Comparison of ENCODE assay signal across 40 mouse cellular contexts in genomic region chr8:40783320-40783719, GRCm38 (mm10). TPM values are rescaled to one million over a fixed set of nuclear protein-coding genes. Genes with fewer than 3 reads are reported as not detected.
A peak's percentile ranks its signal among the peaks of the same experiment; 100 is the strongest.
DNase-seq lines count a peak whose midpoint lies in the region; ATAC-seq lines count a peak whose summit lies in the region.
"Had no signal": no experiment of that assay in that cellular context is flagged by ENCODE, and none has a peak within 500 bp of the region (broad histone marks: within the 10 kb centered on the region; RNA-seq: fewer than 3 reads in every experiment).

No protein-coding gene starts in this region.

- H3K4me2 ChIP-seq in embryonic facial prominence, embryonic 11.5 days (ENCODE audit: low read depth, low read length): no peak overlapping the region
- H3K4me2 ChIP-seq: forebrain, embryonic 15.5 days; heart, embryonic 13.5 days; hindbrain, embryonic 12.5 days; midbrain, embryonic 15.5 days; stomach, embryonic 15.5 days had no signal

- H3K36me3 ChIP-seq in embryonic facial prominence, embryonic 11.5 days (replicated peaks; ENCODE audit: control insufficient read depth, insufficient read depth, low read depth, low read length): no peaks in the 10 kb centered on the region
- H3K36me3 ChIP-seq in embryonic facial prominence, embryonic 10.5 days (replicated peaks): no peaks in the 10 kb centered on the region
- H3K36me3 ChIP-seq: forebrain, embryonic 10.5 days; forebrain, embryonic 15.5 days; G1E; heart, embryonic 13.5 days; hindbrain, embryonic 12.5 days; midbrain, embryonic 10.5 days; midbrain, embryonic 15.5 days; stomach, embryonic 15.5 days had no signal

- ATAC-seq in embryonic facial prominence, embryonic 11.5 days (replicated peaks; ENCODE audit: insufficient number of reproducible peaks, low FRiP score, low TSS enrichment, low read depth): no peak
- ATAC-seq: forebrain, embryonic 15.5 days; hindbrain, postnatal 0 days; intestine, embryonic 16.5 days; midbrain, embryonic 15.5 days had no signal

- H3K27ac ChIP-seq in embryonic facial prominence, embryonic 11.5 days (replicated peaks; ENCODE audit: low read depth, low read length): no peak overlapping the region
- H3K27ac ChIP-seq in embryonic facial prominence, embryonic 10.5 days (replicated peaks): no peak overlapping the region
- H3K27ac ChIP-seq: forebrain, embryonic 10.5 days; forebrain, embryonic 15.5 days; heart, embryonic 13.5 days; hindbrain, embryonic 12.5 days; hindbrain, postnatal 0 days; liver, embryonic 14.5 days; midbrain, embryonic 10.5 days; midbrain, embryonic 15.5 days; stomach, embryonic 15.5 days had no signal

- no peaks in the 10 kb centered on the region for H3K27me3 ChIP-seq in embryonic facial prominence, embryonic 11.5 days (ENCODE audit: control insufficient read depth, insufficient read depth, low read length)
- H3K27me3 ChIP-seq in embryonic facial prominence, embryonic 10.5 days (replicated peaks; ENCODE audit: low read depth, poor library complexity, severe bottlenecking): no peaks in the 10 kb centered on the region
- H3K27me3 ChIP-seq: forebrain, embryonic 15.5 days; heart, embryonic 13.5 days; hindbrain, embryonic 12.5 days; midbrain, embryonic 15.5 days; stomach, embryonic 15.5 days had no signal

- H3K9me3 ChIP-seq in embryonic facial prominence, embryonic 11.5 days (replicated peaks; ENCODE audit: control insufficient read depth, low read length): no peaks in the 10 kb centered on the region
- H3K9me3 ChIP-seq in embryonic facial prominence, embryonic 10.5 days: no peaks in the 10 kb centered on the region
- H3K9me3 ChIP-seq: forebrain, embryonic 10.5 days; forebrain, embryonic 15.5 days; G1E; heart, embryonic 13.5 days; hindbrain, embryonic 12.5 days; midbrain, embryonic 10.5 days; midbrain, embryonic 15.5 days; stomach, embryonic 15.5 days had no signal

- H3K9ac ChIP-seq in embryonic facial prominence, embryonic 11.5 days (replicated peaks; ENCODE audit: low read length): no peak overlapping the region
- H3K9ac ChIP-seq: forebrain, embryonic 15.5 days; heart, embryonic 13.5 days; hindbrain, embryonic 12.5 days; liver, embryonic 14.5 days; midbrain, embryonic 15.5 days; stomach, embryonic 15.5 days had no signal

- H3K4me1 ChIP-seq in embryonic facial prominence, embryonic 11.5 days (ENCODE audit: control insufficient read depth, insufficient read depth, low read length): no peaks in the 10 kb centered on the region
- 0 out of 2 replicates have a peak, but pooled peaks cover 10% of the 10 kb centered on the region for H3K4me1 ChIP-seq in embryonic facial prominence, embryonic 10.5 days
- H3K4me1 ChIP-seq: forebrain, embryonic 10.5 days; forebrain, embryonic 15.5 days; heart, embryonic 13.5 days; hindbrain, embryonic 12.5 days; midbrain, embryonic 10.5 days; midbrain, embryonic 15.5 days; stomach, embryonic 15.5 days had no signal

- peak; percentile 81 for DNase-seq in embryonic facial prominence, embryonic 11.5 days (ENCODE audit: low spot score)
- no peak for DNase-seq in embryonic facial prominence, embryonic 10.5 days (ENCODE audit: low spot score)
- DNase-seq in embryo, embryonic 11.5 days (ENCODE audit: low read depth, low spot score): peak; percentile 2
- peak; percentile 62 for DNase-seq in hindlimb bud, embryonic 11.5 days (ENCODE audit: extremely low spot score, low read depth, low spot score)
- DNase-seq in MN1 (ENCODE audit: low spot score): no peak
- no peak for DNase-seq in thymus, adult 18-20 months
- no peak for DNase-seq in adrenal gland, postnatal 25 days
- DNase-seq: adrenal gland, postnatal 36 days; cerebellum, adult 18-20 months; cerebellum, postnatal 10 days; heart, postnatal 14 days; kidney, adult 9 months; kidney, postnatal 14 days; liver; lung, adult 2 months; lung, postnatal 14 days; right cerebral cortex, postnatal 25 days; thymus, postnatal 25 days had no signal

- no peak overlapping the region for H3K4me3 ChIP-seq in embryonic facial prominence, embryonic 11.5 days (ENCODE audit: low read depth, low read length)
- H3K4me3 ChIP-seq in embryonic facial prominence, embryonic 10.5 days: no peak overlapping the region
- H3K4me3 ChIP-seq: forebrain, embryonic 10.5 days; forebrain, embryonic 15.5 days; heart, embryonic 13.5 days; hindbrain, embryonic 12.5 days; midbrain, embryonic 10.5 days; midbrain, embryonic 15.5 days; stomach, embryonic 15.5 days had no signal

RNA-seq across cellular contexts. Expression of gene Adam20, which starts 9.8 kb away (rescaled TPM):
- polyA plus RNA-seq in embryonic facial prominence, embryonic 11.5 days (2014; fragmentation: Nextera tagmentation; extraction: Ambion mirVana): not detected in 2 replicates
- polyA plus RNA-seq in embryonic facial prominence, embryonic 10.5 days (2016; fragmentation: Nextera tagmentation; extraction: Ambion mirVana): not detected in 2 replicates
- total RNA-seq in adrenal gland, postnatal 25 days (2021): not detected in 2 replicates
- total RNA-seq: adrenal gland, adult 18-20 months; adrenal gland, postnatal 36 days; common myeloid progenitor, adult 5-6 weeks; gastrocnemius, adult 8-10 months; heart, adult 8-10 months; heart, postnatal 14 days; hindbrain, postnatal 0 days; layer of hippocampus, postnatal 10 days; left cerebral cortex, adult 18-20 months; left cerebral cortex, postnatal 14 days; neutrophil, adult 5-6 weeks had no signal
- polyA plus RNA-seq: brain, embryonic 14.5 days; forebrain, embryonic 10.5 days; forebrain, embryonic 15.5 days; G1E; gonadal fat pad, adult 2 months; heart, embryonic 13.5 days; hindbrain, embryonic 12.5 days; hindbrain, postnatal 0 days; intestine, embryonic 16.5 days; liver, embryonic 14.5 days; lung, adult 2 months; midbrain, embryonic 10.5 days; midbrain, embryonic 15.5 days; neural tube, embryonic 11.5 days; stomach, embryonic 15.5 days had no signal

RNA-seq across cellular contexts. Expression of gene Adam25, which starts 31.3 kb away (rescaled TPM):
- polyA plus RNA-seq in embryonic facial prominence, embryonic 11.5 days (2014; fragmentation: Nextera tagmentation; extraction: Ambion mirVana): not detected in 2 replicates
- not detected in 2 replicates for polyA plus RNA-seq in embryonic facial prominence, embryonic 10.5 days (2016; fragmentation: Nextera tagmentation; extraction: Ambion mirVana)
- total RNA-seq in adrenal gland, postnatal 25 days (2021): not detected in 2 replicates
- total RNA-seq: adrenal gland, adult 18-20 months; adrenal gland, postnatal 36 days; common myeloid progenitor, adult 5-6 weeks; gastrocnemius, adult 8-10 months; heart, adult 8-10 months; heart, postnatal 14 days; hindbrain, postnatal 0 days; layer of hippocampus, postnatal 10 days; left cerebral cortex, adult 18-20 months; left cerebral cortex, postnatal 14 days; neutrophil, adult 5-6 weeks had no signal
- polyA plus RNA-seq: brain, embryonic 14.5 days; forebrain, embryonic 10.5 days; forebrain, embryonic 15.5 days; G1E; heart, embryonic 13.5 days; hindbrain, embryonic 12.5 days; hindbrain, postnatal 0 days; intestine, embryonic 16.5 days; liver, embryonic 14.5 days; lung, adult 2 months; midbrain, embryonic 10.5 days; midbrain, embryonic 15.5 days; neural tube, embryonic 11.5 days; stomach, embryonic 15.5 days had no signal

RNA-seq across cellular contexts. Expression of gene Adam39, which starts 39.5 kb away (rescaled TPM):
- not detected in 2 replicates for polyA plus RNA-seq in embryonic facial prominence, embryonic 11.5 days (2014; fragmentation: Nextera tagmentation; extraction: Ambion mirVana)
- not detected in 2 replicates for polyA plus RNA-seq in embryonic facial prominence, embryonic 10.5 days (2016; fragmentation: Nextera tagmentation; extraction: Ambion mirVana)
- total RNA-seq in adrenal gland, postnatal 25 days (2021): not detected in 2 replicates
- total RNA-seq: adrenal gland, adult 18-20 months; adrenal gland, postnatal 36 days; common myeloid progenitor, adult 5-6 weeks; gastrocnemius, adult 8-10 months; heart, adult 8-10 months; heart, postnatal 14 days; hindbrain, postnatal 0 days; layer of hippocampus, postnatal 10 days; left cerebral cortex, adult 18-20 months; left cerebral cortex, postnatal 14 days had no signal
- polyA plus RNA-seq: brain, embryonic 14.5 days; forebrain, embryonic 10.5 days; forebrain, embryonic 15.5 days; G1E; heart, embryonic 13.5 days; hindbrain, embryonic 12.5 days; hindbrain, postnatal 0 days; intestine, embryonic 16.5 days; liver, embryonic 14.5 days; lung, adult 2 months; midbrain, embryonic 10.5 days; midbrain, embryonic 15.5 days; neural tube, embryonic 11.5 days; stomach, embryonic 15.5 days had no signal

Comparison
In these comparisons a context has a peak if more than half of its experiments do, and no peak if none do; other contexts are left out.
1. DNase-seq: peak in embryonic facial prominence, embryonic 11.5 days (single experiment), embryo, embryonic 11.5 days (single experiment) and hindlimb bud, embryonic 11.5 days (single experiment); none in embryonic facial prominence, embryonic 10.5 days (single experiment), MN1 (single experiment), thymus, adult 18-20 months (0 of 2) and adrenal gland, postnatal 25 days (single experiment).